Mouse (Mus musculus): ENCODE measurements at regions not wholly inside any gene's neighbourhood (a gene's known extent, or its start where the extent isn't known, plus 50 kb on each side); places are given as distances from the start of the nearest gene placed in this dataset.

- DNase-seq, result no peak
These were observed 80.0 kb upstream of the Ahr start for GRCm38 (mm10) chr12:35614885-35615284.

GRCm38 (mm10) chr12:35607652-35608051, 72.8 kb upstream of the Ahr start:
- DNase-seq, result peak; percentile 3

- no peak for DNase-seq
These were observed 68.9 kb upstream of the Ahr start for GRCm38 (mm10) chr12:35603742-35604141.

- no peak for DNase-seq
These were observed 67.8 kb upstream of the Ahr start for GRCm38 (mm10) chr12:35602589-35602988.

- no peak for DNase-seq
These were observed 63.5 kb upstream of the Ahr start for GRCm38 (mm10) chr12:35598298-35598697.

- DNase-seq, result no peak
These were observed 58.0 kb upstream of the Ahr start for GRCm38 (mm10) chr12:35592866-35593265.

Measured in adrenal gland, adult 2 months (tissue).